Mouse (Mus musculus) hindbrain, embryonic 15.5 days (tissue): ENCODE measurements at regions not wholly inside any gene's neighbourhood (a gene's known extent, or its start where the extent isn't known, plus 50 kb on each side); places are given as distances from the start of the nearest gene placed in this dataset.
A peak's percentile ranks its signal among the peaks of the same experiment; 100 is the strongest.
"Not testable (repeated sequence)": the region's sequence is repeated elsewhere in the genome, so short reads cannot be mapped to it uniquely, and the experiment has no call there.

Experiments used
- ATAC-seq: fragments of 200-750 bp; cut with Nextera tagmentation; 2 replicates; pipeline ENCODE4 v1.8.0; 2017; ENCODE audit warnings: low read depth, moderate number of reproducible peaks, moderate TSS enrichment; ENCODE audit not compliant: low FRiP score
- H3K27ac ChIP-seq: fragments of 300-500 bp; sonication (generic); replicated peaks from 2 replicates; pipeline ENCODE4 v1.5.1; 2015; ENCODE audit warnings: mild to moderate bottlenecking, inconsistent platforms
- H3K27me3 ChIP-seq: fragments of 300-500 bp; sonication (generic); 2 replicates; pipeline ENCODE4 v1.6.1; 2015; ENCODE audit warnings: control low read depth, inconsistent platforms
- H3K36me3 ChIP-seq: fragments of 300-500 bp; sonication (generic); 2 replicates; pipeline ENCODE4 v1.6.1; 2015; ENCODE audit warnings: control low read depth, inconsistent platforms
- H3K4me1 ChIP-seq: fragments of 300-500 bp; sonication (generic); replicated peaks from 2 replicates; pipeline ENCODE4 v1.6.1; 2015; ENCODE audit warnings: control low read depth, inconsistent platforms
- H3K4me2 ChIP-seq: fragments of 300-500 bp; sonication (generic); 2 replicates; pipeline ENCODE4 v1.6.1; 2015; ENCODE audit warnings: moderate library complexity, mild to moderate bottlenecking, inconsistent platforms
- H3K4me3 ChIP-seq: fragments of 300-500 bp; sonication (generic); 2 replicates; pipeline ENCODE4 v1.5.1; 2015; ENCODE audit warnings: mild to moderate bottlenecking, inconsistent platforms
- H3K9ac ChIP-seq: fragments of 300-500 bp; sonication (generic); 2 replicates; pipeline ENCODE4 v1.6.1; 2015; ENCODE audit warnings: inconsistent platforms
- H3K9me3 ChIP-seq: fragments of 300-500 bp; sonication (generic); 2 replicates; pipeline ENCODE4 v1.6.1; 2016; ENCODE audit warnings: control low read depth, inconsistent platforms
- WGBS: fragments of 180-500 bp; shearing (Covaris S2); methylation state at CpG from one replicate; pipeline ENCODE4 v1.1.7; 2015; 5-methylcytosine and 5-hydroxymethylcytosine counted together

- 0% methylated on average over 1 of the region's 1 CpGs for WGBS
- no peak overlapping the region for H3K27ac ChIP-seq
- H3K4me1 ChIP-seq = no peaks in the 10 kb centered on the region
- H3K4me3 ChIP-seq = no peak overlapping the region
- H3K9me3 ChIP-seq = no peaks in the 10 kb centered on the region
- H3K27me3 ChIP-seq = no peaks in the 10 kb centered on the region
- peak; percentile 92 for ATAC-seq
- H3K36me3 ChIP-seq = no peaks in the 10 kb centered on the region
- no peak overlapping the region for H3K9ac ChIP-seq
- H3K4me2 ChIP-seq = no peak overlapping the region
These were observed 172.9 kb upstream of the 9130204L05Rik start for GRCm38 (mm10) chr3:91263540-91263939.

GRCm38 (mm10) chr3:91254926-91255325 is 164.3 kb upstream of the 9130204L05Rik start:
- H3K27me3 ChIP-seq, H3K36me3 ChIP-seq, H3K4me1 ChIP-seq, H3K27ac ChIP-seq, H3K4me2 ChIP-seq, H3K9me3 ChIP-seq, H3K9ac ChIP-seq, H3K4me3 ChIP-seq: not testable (repeated sequence)
- 73% methylated on average over 2 of the region's 2 CpGs for WGBS
- peak; percentile 51; the same call in 1 of the 2 replicates for ATAC-seq

- Histone ChIP-seq H3K4me1 (no peaks in the 10 kb centered on the region), H3K9me3 (no peaks in the 10 kb centered on the region), H3K27ac (no peak overlapping the region), H3K4me3 (no peak overlapping the region), H3K9ac (no peak overlapping the region), H3K27me3 (no peaks in the 10 kb centered on the region), H3K36me3 (no peaks in the 10 kb centered on the region), H3K4me2 (no peak overlapping the region)
- no peak for ATAC-seq
- WGBS = 58% methylated on average over 3 of the region's 3 CpGs
These were observed 132.6 kb upstream of the 9130204L05Rik start for GRCm38 (mm10) chr3:91223157-91223556.

GRCm38 (mm10) chr3:91213280-91213679 is 122.7 kb upstream of the 9130204L05Rik start:
- 88% methylated on average over 16 of the region's 16 CpGs for WGBS
- Histone ChIP-seq H3K9me3 (0 out of 2 replicates have a peak, but pooled peaks cover 7% of the 10 kb centered on the region), H3K4me1 (no peaks in the 10 kb centered on the region), H3K4me3 (no peak overlapping the region), H3K27me3 (no peaks in the 10 kb centered on the region), H3K27ac (no peak overlapping the region), H3K9ac (no peak overlapping the region), H3K4me2 (no peak overlapping the region), H3K36me3 (no peaks in the 10 kb centered on the region)
- no peak for ATAC-seq
